Mouse (Mus musculus) liver, embryonic 16.5 days (tissue): Measurements from ENCODE around the gene Car8. TPM values are rescaled to one million over a fixed set of nuclear protein-coding genes. Genes with fewer than 3 reads are reported as not detected.
"Not testable (repeated sequence)": the region's sequence is repeated elsewhere in the genome, so short reads cannot be mapped to it uniquely, and the experiment has no call there.

Source experiments
- ATAC-seq: fragments of 200-750 bp; cut with Nextera tagmentation; 2 replicates; pipeline ENCODE4 v1.8.0; 2017; ENCODE audit warnings: low read depth, mild to moderate bottlenecking, moderate number of reproducible peaks, moderate library complexity
- H3K27ac ChIP-seq: fragments of 300-500 bp; sonication (generic); 2 replicates; pipeline ENCODE4 v1.5.1; 2014; ENCODE audit warnings: mild to moderate bottlenecking, low read length
- H3K27me3 ChIP-seq: fragments of 300-500 bp; sonication (generic); 2 replicates; pipeline ENCODE4 v1.6.1; 2014; ENCODE audit warnings: low read depth, low read length, mixed read lengths; ENCODE audit not compliant: control insufficient read depth, insufficient read depth
- H3K36me3 ChIP-seq: fragments of 300-500 bp; sonication (generic); 2 replicates; pipeline ENCODE4 v1.6.1; 2014; ENCODE audit warnings: mild to moderate bottlenecking; ENCODE audit not compliant: control insufficient read depth, insufficient read depth
- H3K4me1 ChIP-seq: fragments of 300-500 bp; sonication (generic); 2 replicates; pipeline ENCODE4 v1.6.1; 2014; ENCODE audit warnings: low read depth, low read length, mixed read lengths; ENCODE audit not compliant: control insufficient read depth
- H3K4me2 ChIP-seq: fragments of 300-500 bp; sonication (generic); 2 replicates; pipeline ENCODE4 v1.6.1; 2014; ENCODE audit warnings: low read depth, low read length, mixed read lengths
- H3K4me3 ChIP-seq: fragments of 300-500 bp; sonication (generic); 2 replicates; pipeline ENCODE4 v1.5.1; 2014; ENCODE audit warnings: low read depth, mild to moderate bottlenecking, low read length
- H3K9ac ChIP-seq: fragments of 300-500 bp; sonication (generic); 2 replicates; pipeline ENCODE4 v1.6.1; 2014; ENCODE audit warnings: low read depth, low read length
- H3K9me3 ChIP-seq: fragments of 300-500 bp; sonication (generic); replicated peaks from 2 replicates; pipeline ENCODE4 v1.6.1; 2016; ENCODE audit warnings: low read length; ENCODE audit not compliant: control insufficient read depth
- WGBS: fragments of 180-500 bp; shearing (Covaris S2); extraction: QIAGEN DNeasy Blood & Tissue Kit; methylation state at CpG from one replicate; pipeline ENCODE4 v1.1.7; 2014; ENCODE audit not compliant: insufficient replicate concordance; 5-methylcytosine and 5-hydroxymethylcytosine counted together
- microRNA-seq: library from miRNA; unstranded; fragments of <30 nt; microRNA quantifications from one replicate; pipeline ENCODE4, GENCODE M21; 2016
- polyA plus RNA-seq: library from polyadenylated mRNA; unstranded; fragments of >200 nt; fragmentation: Nextera tagmentation; extraction: Ambion mirVana; gene quantifications from 2 replicates; pipeline ENCODE4 v1.2.1, GENCODE M21; 2015

Car8 gene
- polyA plus RNA-seq, 1 experiment from 2014 or later, result 10.2 TPM

GRCm38 (mm10) chr4:8098084-8098483 is 140.8 kb downstream of the Car8 start:
- Histone ChIP-seq H3K4me2 (no peak overlapping the region), H3K9ac (no peak overlapping the region), H3K27ac (no peak overlapping the region), H3K4me3 (no peak overlapping the region), H3K4me1 (no peaks in the 10 kb centered on the region), H3K27me3 (no peaks in the 10 kb centered on the region), H3K9me3 (no peaks in the 10 kb centered on the region), H3K36me3 (no peaks in the 10 kb centered on the region)
- ATAC-seq, result no peak
- 72% methylated on average over 4 of the region's 4 CpGs for WGBS

- Histone ChIP-seq H3K9ac (no peak overlapping the region), H3K36me3 (no peaks in the 10 kb centered on the region), H3K4me2 (no peak overlapping the region), H3K4me1 (no peaks in the 10 kb centered on the region), H3K4me3 (no peak overlapping the region), H3K9me3 (no peaks in the 10 kb centered on the region), H3K27me3 (no peaks in the 10 kb centered on the region), H3K27ac (no peak overlapping the region)
- WGBS, result 56% methylated on average over 3 of the region's 3 CpGs
- ATAC-seq, result no peak
These were observed 141.2 kb downstream of the Car8 start for GRCm38 (mm10) chr4:8097683-8098082.

GRCm38 (mm10) chr4:8093566-8093965 is 145.3 kb downstream of the Car8 start:
- H3K9me3 ChIP-seq, H3K4me2 ChIP-seq, H3K27ac ChIP-seq, H3K4me1 ChIP-seq, H3K27me3 ChIP-seq, H3K36me3 ChIP-seq, H3K4me3 ChIP-seq, ATAC-seq, H3K9ac ChIP-seq: not testable (repeated sequence)
- WGBS, result 62% methylated on average over 3 of the region's 3 CpGs

Small RNA genes lying within 50 kb of the gene (microRNA-seq; reads per million reads assigned to microRNA genes)
- gene Gm25355, result not detected
